Mouse (Mus musculus) liver, postnatal 0 days (tissue): ENCODE data around the gene Cul5. TPM values are rescaled to one million over a fixed set of nuclear protein-coding genes. Genes with fewer than 3 reads are reported as not detected.

Experiments used
- ATAC-seq: fragments of 200-750 bp; cut with Nextera tagmentation; 2 replicates; pipeline ENCODE4 v1.8.0; 2017; ENCODE audit warnings: mild to moderate bottlenecking, moderate library complexity
- DNase-seq: peaks from one replicate; pipeline ENCODE4 v3.0.0-alpha.2; 2016
- H3K27ac ChIP-seq: fragments of 300-500 bp; sonication (generic); 2 replicates; pipeline ENCODE4 v1.5.1; 2014; ENCODE audit warnings: antibody characterized with exemption, moderate library complexity, mild to moderate bottlenecking, low read depth
- H3K27me3 ChIP-seq: fragments of 300-500 bp; sonication (generic); 2 replicates; pipeline ENCODE4 v1.6.1; 2014; ENCODE audit warnings: low read length, control low read depth, mixed read lengths; ENCODE audit not compliant: insufficient read depth
- H3K36me3 ChIP-seq: fragments of 300-500 bp; sonication (generic); replicated peaks from 2 replicates; pipeline ENCODE4 v1.6.1; 2014; ENCODE audit warnings: mild to moderate bottlenecking, control low read depth, low read length, moderate library complexity, mixed read lengths; ENCODE audit not compliant: insufficient read depth
- H3K4me1 ChIP-seq: fragments of 300-500 bp; sonication (generic); 2 replicates; pipeline ENCODE4 v1.6.1; 2014; ENCODE audit warnings: antibody characterized with exemption, mild to moderate bottlenecking, control low read depth; ENCODE audit not compliant: insufficient read depth
- H3K4me2 ChIP-seq: fragments of 300-500 bp; sonication (generic); 2 replicates; pipeline ENCODE4 v1.6.1; 2014; ENCODE audit warnings: low read depth, mild to moderate bottlenecking, low read length, moderate library complexity, mixed read lengths
- H3K4me3 ChIP-seq: fragments of 300-500 bp; sonication (generic); 2 replicates; pipeline ENCODE4 v1.5.1; 2014; ENCODE audit warnings: low read depth, low read length
- H3K9ac ChIP-seq: fragments of 300-500 bp; sonication (generic); replicated peaks from 2 replicates; pipeline ENCODE4 v1.6.1; 2014; ENCODE audit warnings: mild to moderate bottlenecking, moderate library complexity
- H3K9me3 ChIP-seq: fragments of 300-500 bp; sonication (generic); 2 replicates; pipeline ENCODE4 v1.6.1; 2016; ENCODE audit warnings: mild to moderate bottlenecking, control low read depth, low read length, mixed read lengths
- CTCF ChIP-seq: sonication (generic); IDR thresholded peaks from 2 replicates; pipeline ENCODE4 v1.5.1; 2016; ENCODE audit warnings: antibody characterized with exemption, low read depth
- EP300 ChIP-seq: IDR thresholded peaks from 2 replicates; pipeline ENCODE4 v1.6.1; 2016; ENCODE audit warnings: antibody characterized with exemption, low read depth, mild to moderate bottlenecking
- WGBS: fragments of 180-500 bp; shearing (Covaris S2); extraction: QIAGEN DNeasy Blood & Tissue Kit; methylation state at CpG from one replicate; pipeline ENCODE4 v1.1.7; 2014; ENCODE audit not compliant: insufficient replicate concordance; 5-methylcytosine and 5-hydroxymethylcytosine counted together
- polyA plus RNA-seq: library from polyadenylated mRNA; unstranded; fragments of >200 nt; fragmentation: Nextera tagmentation; extraction: Ambion mirVana; gene quantifications from 2 replicates; pipeline ENCODE4 v1.2.1, GENCODE M21; 2015

Gene Cul5
- polyA plus RNA-seq, 1 experiment from 2014 or later = 11.8 TPM

GRCm38 (mm10) chr9:53575721-53576120 lies 94.1 kb downstream of the Cul5 start:
- no peak overlapping the region for H3K4me2 ChIP-seq
- no peaks in the 10 kb centered on the region for H3K4me1 ChIP-seq
- no peak overlapping the region for H3K4me3 ChIP-seq
- WGBS = 88% methylated on average over 5 of the region's 5 CpGs
- H3K9ac ChIP-seq = no peak overlapping the region
- DNase-seq (no peak), ATAC-seq (no peak)
- H3K36me3 ChIP-seq = peaks cover 50% of the 10 kb centered on the region
- H3K27ac ChIP-seq = no peak overlapping the region
- no peaks in the 10 kb centered on the region for H3K9me3 ChIP-seq
- H3K27me3 ChIP-seq = no peaks in the 10 kb centered on the region
- TF ChIP-seq EP300 = no peak
- TF ChIP-seq CTCF = no peak

GRCm38 (mm10) chr9:53572516-53573307 lies 97.1 kb downstream of the Cul5 start:
- Histone ChIP-seq H3K4me3 (no peak overlapping the region), H3K9me3 (no peaks in the 10 kb centered on the region), H3K36me3 (peaks cover 59% of the 10 kb centered on the region), H3K9ac (no peak overlapping the region), H3K4me2 (no peak overlapping the region), H3K27me3 (no peaks in the 10 kb centered on the region), H3K4me1 (no peaks in the 10 kb centered on the region), H3K27ac (no peak overlapping the region)
- TF ChIP-seq CTCF (no peak), EP300 (no peak)
- DNase-seq (no peak), ATAC-seq (no peak)
- WGBS = 81% methylated on average over 7 of the region's 7 CpGs

GRCm38 (mm10) chr9:53570662-53571061 lies 99.2 kb downstream of the Cul5 start:
- H3K4me3 ChIP-seq = no peak overlapping the region
- H3K27me3 ChIP-seq = no peaks in the 10 kb centered on the region
- 84% methylated on average over 6 of the region's 6 CpGs for WGBS
- DNase-seq (no peak), ATAC-seq (no peak)
- H3K4me1 ChIP-seq = no peaks in the 10 kb centered on the region
- H3K27ac ChIP-seq = no peak overlapping the region
- no peak overlapping the region for H3K9ac ChIP-seq
- TF ChIP-seq CTCF (no peak), EP300 (no peak)
- H3K4me2 ChIP-seq = no peak overlapping the region
- H3K36me3 ChIP-seq = peaks cover 64% of the 10 kb centered on the region
- H3K9me3 ChIP-seq = no peaks in the 10 kb centered on the region

Other genes with a start within 250 kb of the Cul5 start
- 1.3 and 2.4 TPM in 2 replicates for gene Atm, start 133.3 kb downstream of the Cul5 start, polyA plus RNA-seq
- gene Npat, start 133.0 kb downstream of the Cul5 start, polyA plus RNA-seq = 3.3 and 3.9 TPM in 2 replicates
- 332 and 340 TPM in 2 replicates for gene Acat1, start 59.6 kb downstream of the Cul5 start, polyA plus RNA-seq
- gene Rab39, start 36.2 kb upstream of the Cul5 start, polyA plus RNA-seq = 0.90 and 1.1 TPM in 2 replicates
- gene Slc35f2, start 101.5 kb upstream of the Cul5 start, polyA plus RNA-seq = 0.14 and 0.22 TPM in 2 replicates
- 0.85 and 16.9 TPM in 2 replicates for gene Sln, start 180.2 kb upstream of the Cul5 start, polyA plus RNA-seq